Mouse (Mus musculus): Measurements from ENCODE around the gene Hyal5. TPM values are rescaled to one million over a fixed set of nuclear protein-coding genes. Genes with fewer than 3 reads are reported as not detected.

Hyal5 gene
- polyA plus RNA-seq (2012; rRNA removed) = not detected in 2 replicates

DNA sequence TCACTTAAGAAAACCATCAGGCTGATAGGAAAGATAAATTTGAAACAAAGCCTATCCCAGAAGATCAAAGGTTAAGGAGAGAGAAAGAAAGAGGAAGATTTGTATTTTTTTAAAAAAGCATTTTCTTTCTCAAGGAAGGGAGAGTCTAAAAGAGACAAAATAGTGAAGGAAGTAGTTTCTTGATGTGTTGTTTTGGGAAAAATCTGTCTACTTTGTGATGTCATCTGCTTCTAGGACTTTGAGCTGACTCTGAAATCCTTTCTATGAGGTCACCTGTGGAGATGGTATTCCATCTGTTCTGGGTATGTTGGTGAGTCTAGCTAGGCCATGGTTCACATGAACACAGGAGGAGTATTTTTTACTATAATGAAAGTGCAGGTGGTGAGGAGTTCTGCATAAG lies at the start of gene Hyal5:
Gene Hyal5, plus strand, starts transcription at position 301 of the 400 bp plus-strand sequence.
- no peak for DNase-seq (ENCODE audit: extremely low spot score in 1 of 2, low spot score in 1 of 2)

DNA sequence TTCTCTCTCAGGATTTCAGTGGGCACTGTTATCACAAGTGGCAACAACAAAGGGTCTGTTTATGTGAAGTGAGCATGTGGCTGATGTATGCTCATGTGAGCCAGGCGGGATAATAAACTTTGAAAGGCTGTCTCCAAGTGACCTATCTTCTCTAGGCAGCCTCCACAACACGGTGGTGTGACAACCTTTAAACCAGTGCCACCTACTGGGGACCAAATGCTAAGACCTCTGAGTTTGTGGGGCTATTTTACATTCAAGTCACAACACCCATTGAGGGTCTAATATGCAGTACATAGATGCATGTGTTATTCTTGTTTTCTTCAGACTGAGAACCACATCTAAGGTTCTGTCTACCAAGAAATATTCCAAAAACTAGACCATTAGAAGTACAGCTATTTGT lies 35.7 kb upstream of the Hyal5 start:
- no peak for DNase-seq (ENCODE audit: extremely low spot score in 1 of 2, low spot score in 1 of 2)

DNA sequence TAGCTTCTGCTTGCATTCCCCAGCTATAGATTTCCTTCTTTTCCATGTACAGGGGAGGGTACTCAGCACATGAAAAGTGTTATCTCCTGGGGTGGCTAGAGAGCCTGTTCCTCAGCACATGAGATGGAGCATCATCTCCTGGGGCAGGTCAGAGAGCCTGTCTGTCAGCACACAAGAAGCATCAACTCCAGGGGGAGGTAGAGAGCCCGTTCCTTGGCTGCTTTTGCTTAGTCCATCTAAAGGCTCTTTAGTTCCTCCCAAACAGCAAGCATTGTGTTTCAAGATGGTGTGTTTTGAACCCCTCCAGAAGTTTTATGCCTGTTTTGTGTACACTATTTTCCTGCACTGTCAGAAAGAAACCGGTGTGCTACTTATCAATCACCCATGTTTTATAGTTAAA lies 2.5 kb downstream of the Hyal5 start:
- no peak for DNase-seq (ENCODE audit: extremely low spot score in 1 of 2, low spot score in 1 of 2)

- DNase-seq (ENCODE audit: extremely low spot score in 1 of 2, low spot score in 1 of 2) = no peak
Observed at GRCm38 (mm10) chr6:24863649-24864048, 5.9 kb downstream of the Hyal5 start.

DNA sequence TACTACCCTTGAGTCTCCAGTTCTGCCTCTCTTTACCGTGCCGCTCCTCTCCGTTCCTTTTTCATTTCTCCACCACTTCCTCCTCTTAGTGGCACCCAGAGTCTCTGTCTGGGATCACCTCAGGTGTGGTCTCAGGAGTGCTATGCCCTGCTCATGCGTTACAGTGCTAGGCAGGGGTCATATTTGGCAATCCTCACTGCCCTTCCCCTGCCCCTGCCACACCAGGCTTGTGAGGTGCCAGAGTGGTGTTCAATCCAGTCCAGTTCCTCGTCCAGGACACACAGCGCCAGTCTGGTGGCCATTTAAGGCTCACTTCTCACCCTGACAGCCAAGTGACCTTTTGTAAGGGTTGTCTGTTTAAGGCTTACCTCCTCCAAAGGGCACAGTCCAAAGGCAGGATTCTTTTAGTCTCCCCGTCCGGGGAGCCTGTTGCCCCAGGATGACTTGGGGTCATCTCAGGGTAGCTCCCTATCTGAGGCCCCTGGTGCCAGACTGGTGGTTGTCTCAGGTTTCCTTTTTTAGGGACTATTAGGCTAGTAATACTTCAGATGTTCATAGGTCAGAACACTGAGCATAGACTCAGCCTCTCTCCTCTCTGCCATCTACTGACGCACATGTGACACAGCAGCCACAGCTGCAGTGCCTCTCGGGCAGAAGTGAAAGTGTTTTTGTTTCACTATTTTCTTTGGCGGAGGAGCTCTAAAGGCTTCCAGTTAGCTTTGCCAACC lies 36.5 kb downstream of the Hyal5 start:
- peak; percentile 5 to 31 for DNase-seq (ENCODE audit: extremely low spot score in 1 of 2, low spot score in 1 of 2)

DNA sequence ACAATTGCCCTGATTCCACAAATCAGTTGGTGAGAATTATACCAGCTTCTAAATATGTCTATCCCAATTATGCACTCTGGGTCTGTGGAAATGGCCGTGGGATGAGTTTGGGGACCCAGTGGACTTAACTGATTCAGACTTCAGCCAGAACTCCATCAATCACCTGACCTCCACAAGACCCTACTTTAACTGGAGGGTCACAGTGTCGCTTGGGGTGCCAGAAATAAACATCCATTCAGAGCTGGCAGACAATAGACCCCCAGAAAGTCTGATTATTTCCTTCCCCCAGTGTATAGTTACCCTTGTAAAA lies 37.0 kb downstream of the Hyal5 start:
- no peak for DNase-seq (ENCODE audit: extremely low spot score in 1 of 2, low spot score in 1 of 2)

- DNase-seq (ENCODE audit: extremely low spot score in 1 of 2, low spot score in 1 of 2) = no peak
Observed at GRCm38 (mm10) chr6:24905101-24905500, 47.3 kb downstream of the Hyal5 start.

DNA sequence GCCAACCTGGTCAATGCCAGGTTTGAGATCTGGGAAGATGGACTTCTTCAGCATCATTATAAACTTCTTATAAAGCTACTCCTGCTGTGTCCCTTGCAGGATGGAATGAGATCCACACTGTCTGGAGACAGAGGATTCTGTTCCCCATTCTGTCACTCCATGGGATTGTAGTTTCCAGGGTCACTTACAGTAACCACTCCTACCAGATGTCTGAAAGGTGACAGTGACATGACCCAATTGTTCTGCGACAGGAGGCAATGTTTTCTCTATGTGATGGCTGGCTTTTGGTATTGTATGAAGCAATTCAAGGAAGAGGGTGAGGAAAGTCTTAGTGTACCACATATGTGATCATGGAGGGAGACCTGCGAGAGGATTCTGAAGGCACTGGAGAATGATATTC lies 50.0 kb downstream of the Hyal5 start:
- no peak for DNase-seq (ENCODE audit: extremely low spot score in 1 of 2, low spot score in 1 of 2)

- DNase-seq (ENCODE audit: extremely low spot score in 1 of 2, low spot score in 1 of 2) = no peak
Observed at GRCm38 (mm10) chr6:24910016-24910727, 52.4 kb downstream of the Hyal5 start.

DNA sequence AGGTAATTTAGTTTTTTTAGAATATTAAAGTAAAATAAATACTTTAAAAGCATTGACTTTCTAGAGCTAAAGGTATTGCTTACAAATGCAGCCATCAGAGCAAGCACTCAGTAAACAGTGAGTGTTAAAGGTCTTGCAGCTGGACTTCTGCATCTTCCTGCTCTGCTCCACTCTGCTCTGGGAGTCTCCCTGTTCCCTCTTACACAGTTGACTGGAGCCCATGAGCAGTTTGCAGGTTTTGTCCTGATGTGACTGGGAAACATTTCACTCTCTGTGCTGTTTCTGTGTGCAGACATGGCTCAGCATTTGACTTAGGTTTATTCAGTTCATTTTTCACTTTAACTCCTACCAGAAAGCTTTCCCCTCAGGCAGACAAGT lies 52.9 kb downstream of the Hyal5 start:
- no peak for DNase-seq (ENCODE audit: extremely low spot score in 1 of 2, low spot score in 1 of 2)

GRCm38 (mm10) chr6:24913591-24913990 lies 55.8 kb downstream of the Hyal5 start:
- DNase-seq (ENCODE audit: extremely low spot score in 1 of 2, low spot score in 1 of 2) = no peak

DNA sequence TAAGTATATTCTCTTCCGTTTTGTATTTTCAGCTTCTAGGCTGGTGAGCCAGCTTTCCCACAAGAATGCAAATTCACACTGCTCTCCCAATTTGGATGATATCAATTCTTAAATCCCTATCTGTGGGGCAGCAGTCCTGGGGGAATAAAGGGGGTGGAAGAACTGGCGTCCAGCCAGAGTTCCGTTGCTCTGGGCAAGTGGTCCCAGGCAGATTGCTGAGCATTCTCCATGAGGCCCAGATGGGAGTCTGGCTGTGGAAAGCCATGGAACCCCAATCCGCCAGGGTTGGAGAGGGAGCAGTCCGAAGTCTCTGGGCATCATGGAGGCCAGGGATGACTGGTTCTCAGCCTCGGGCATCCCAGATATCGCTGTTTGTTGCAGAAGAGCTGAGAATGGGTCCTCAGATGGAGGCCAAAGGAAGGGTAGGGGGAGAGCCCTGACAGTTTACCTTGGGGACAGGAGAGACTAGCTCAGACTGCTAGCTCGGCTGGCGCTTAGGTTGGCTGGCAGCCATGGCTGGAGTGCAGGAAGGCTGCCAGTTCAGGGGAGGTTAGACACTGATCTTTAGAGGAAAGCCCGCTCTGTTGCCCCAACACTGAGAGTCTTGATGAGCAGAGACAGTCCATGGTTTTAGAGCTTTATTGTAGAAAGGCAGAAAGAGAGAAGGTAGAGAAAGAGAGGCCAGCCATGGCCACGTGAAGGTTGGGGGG lies 67.4 kb downstream of the Hyal5 start:
- no peak for DNase-seq (ENCODE audit: extremely low spot score in 1 of 2, low spot score in 1 of 2)

Other genes with a start within 250 kb of the Hyal5 start
- 55.3 and 57.4 TPM in 2 replicates for gene Wasl, start 193.0 kb upstream of the Hyal5 start, polyA plus RNA-seq (2012; rRNA removed)
- gene Hyal6, start 124.8 kb upstream of the Hyal5 start, polyA plus RNA-seq (2012; rRNA removed) = not detected in 2 replicates
- not detected in 2 replicates for gene Hyal4, start 109.7 kb upstream of the Hyal5 start, polyA plus RNA-seq (2012; rRNA removed)
- gene Spam1, start 66.8 kb upstream of the Hyal5 start, polyA plus RNA-seq (2012; rRNA removed) = not detected in 2 replicates
- 29.3 and 29.8 TPM in 2 replicates for gene Tmem229a, start 98.3 kb downstream of the Hyal5 start, polyA plus RNA-seq (2012; rRNA removed)